Mouse (Mus musculus) ES-Bruce4 (cell line): Measurements from ENCODE around the gene Tbpl2.

ENCODE experiments used
- CTCF ChIP-seq: IDR thresholded peaks from one replicate; pipeline ENCODE4 v1.8.1; 2011; ENCODE audit warnings: low read depth, low read length
- EP300 ChIP-seq: IDR thresholded peaks from 2 replicates; pipeline ENCODE4 v1.6.1; 2011; ENCODE audit warnings: low read depth, low read length; ENCODE audit not compliant: insufficient read depth
- POLR2A ChIP-seq: IDR thresholded peaks from one replicate; pipeline ENCODE4 v1.8.1; 2011; ENCODE audit warnings: low read length; ENCODE audit not compliant: insufficient read depth

- TF ChIP-seq POLR2A: no peak
- TF ChIP-seq CTCF: no peak
- TF ChIP-seq EP300: no peak
Measured at GRCm38 (mm10) chr2:24090921-24091320, 5.5 kb downstream of the Tbpl2 start.
